ENCODE assay signal across 9 mouse cellular contexts in genomic region chr3:97087326-97087725, GRCm38 (mm10).
A peak's percentile ranks its signal among the peaks of the same experiment; 100 is the strongest.
DNase-seq lines count a peak whose midpoint lies in the region; ATAC-seq and TF ChIP-seq lines count a peak whose summit lies in the region.
"Had no signal": no experiment of that assay in that cellular context is flagged by ENCODE, and none has a peak within 500 bp of the region (broad histone marks: within the 10 kb centered on the region; RNA-seq: fewer than 3 reads in every experiment).

No protein-coding gene starts in this region.

- H3K27me3 ChIP-seq in intestine, postnatal 0 days (replicated peaks; ENCODE audit: control insufficient read depth, insufficient read depth, low read length) = no peaks in the 10 kb centered on the region
- no peaks in the 10 kb centered on the region for H3K27me3 ChIP-seq in intestine, embryonic 15.5 days (replicated peaks)
- no peaks in the 10 kb centered on the region for H3K27me3 ChIP-seq in CH12.LX (replicated peaks)
- no peaks in the 10 kb centered on the region for H3K27me3 ChIP-seq in lung, embryonic 14.5 days (ENCODE audit: insufficient read depth, low read length)
- H3K27me3 ChIP-seq: neural tube, embryonic 13.5 days had no signal

- H3K9ac ChIP-seq in intestine, postnatal 0 days (ENCODE audit: low read depth, low read length) = no peak overlapping the region
- H3K9ac ChIP-seq in intestine, embryonic 15.5 days = no peak overlapping the region
- H3K9ac ChIP-seq in CH12.LX (ENCODE audit: insufficient read depth, low read depth) = no peak overlapping the region
- H3K9ac ChIP-seq in lung, embryonic 14.5 days = no peak overlapping the region
- H3K9ac ChIP-seq: neural tube, embryonic 13.5 days had no signal

- in situ Hi-C loops in CH12.LX (cut with MboI; ENCODE audit: low pct_ligation_motif_present, low pct_unique_long_range_greater_than_20kb, low sequenced_read_pairs) = loop anchor here (10.0 to 25.0 kb wide), 3 partner anchors 77 to 275 kb away; no protein-coding TSS in a partner anchor

- H3K4me1 ChIP-seq in intestine, postnatal 0 days (replicated peaks; ENCODE audit: control insufficient read depth, insufficient read depth, low read length) = no peaks in the 10 kb centered on the region
- no peaks in the 10 kb centered on the region for H3K4me1 ChIP-seq in intestine, embryonic 15.5 days (replicated peaks)
- H3K4me1 ChIP-seq in CH12.LX (ENCODE audit: control insufficient read depth in 1 of 2, insufficient read depth in 2 of 2) = no peaks in the 10 kb centered on the region
- H3K4me1 ChIP-seq in lung, embryonic 14.5 days (ENCODE audit: insufficient read depth) = no peaks in the 10 kb centered on the region
- H3K4me1 ChIP-seq: neural tube, embryonic 13.5 days had no signal

- H3K4me3 ChIP-seq in intestine, postnatal 0 days (ENCODE audit: low read depth, low read length) = no peak overlapping the region
- no peak overlapping the region for H3K4me3 ChIP-seq in intestine, embryonic 15.5 days (replicated peaks)
- no peak overlapping the region for H3K4me3 ChIP-seq in CH12.LX (replicated peaks in 1 of 3; ENCODE audit: low read depth in 2 of 3, low read length in 2 of 3, poor library complexity in 1 of 3)
- no peak overlapping the region for H3K4me3 ChIP-seq in lung, embryonic 14.5 days (ENCODE audit: low read depth, low read length)
- H3K4me3 ChIP-seq: neural tube, embryonic 13.5 days had no signal

- peak; percentile 67 for TF ChIP-seq CTCF in intestine, postnatal 0 days (IDR thresholded peaks at IDR 0.05; ENCODE audit: low read depth)
- peak; percentile 35 to 75; a peak in 3 of 4 replicates for TF ChIP-seq CTCF in CH12.LX (conservative IDR thresholded peaks at IDR 0.05 in 1 of 2, IDR thresholded peaks at IDR 0.05 in 1 of 2; ENCODE audit: low read depth in 2 of 2, low read length in 2 of 2)
- TF ChIP-seq CTCF in lung, embryonic 14.5 days (IDR thresholded peaks at IDR 0.05; ENCODE audit: low read depth) = peak; percentile 57

- peak; percentile 60 for DNase-seq in CH12.LX (ENCODE audit: extremely low read depth)
- DNase-seq in adrenal gland, postnatal 25 days = peak; percentile 57
- DNase-seq in lung, embryonic 14.5 days = peak; percentile 69

- no peaks in the 10 kb centered on the region for H3K9me3 ChIP-seq in intestine, postnatal 0 days (ENCODE audit: control insufficient read depth)
- H3K9me3 ChIP-seq in intestine, embryonic 15.5 days = no peaks in the 10 kb centered on the region
- no peaks in the 10 kb centered on the region for H3K9me3 ChIP-seq in CH12.LX (replicated peaks; ENCODE audit: low read length)
- H3K9me3 ChIP-seq in lung, embryonic 14.5 days (ENCODE audit: low read depth, low read length) = no peaks in the 10 kb centered on the region

- no peak overlapping the region for H3K4me2 ChIP-seq in intestine, postnatal 0 days (replicated peaks; ENCODE audit: low read depth)
- no peak overlapping the region for H3K4me2 ChIP-seq in intestine, embryonic 15.5 days (replicated peaks)
- no peak overlapping the region for H3K4me2 ChIP-seq in CH12.LX (ENCODE audit: insufficient read depth, low read depth, poor library complexity, severe bottlenecking)
- H3K4me2 ChIP-seq in lung, embryonic 14.5 days = no peak overlapping the region
- H3K4me2 ChIP-seq: neural tube, embryonic 13.5 days had no signal

- TF ChIP-seq EP300 in CH12.LX (IDR thresholded peaks at IDR 0.05; ENCODE audit: low read length) = no peak

- H3K27ac ChIP-seq in intestine, postnatal 0 days (ENCODE audit: low read depth, low read length) = no peak overlapping the region
- no peak overlapping the region for H3K27ac ChIP-seq in intestine, embryonic 15.5 days
- H3K27ac ChIP-seq in CH12.LX (ENCODE audit: insufficient read depth, low read depth) = no peak overlapping the region
- no peak overlapping the region for H3K27ac ChIP-seq in lung, embryonic 14.5 days (ENCODE audit: low read depth)
- H3K27ac ChIP-seq: neural tube, embryonic 13.5 days had no signal

- no peaks in the 10 kb centered on the region for H3K79me2 ChIP-seq in CH12.LX (replicated peaks; ENCODE audit: control insufficient read depth, extremely low read depth, insufficient read depth, poor library complexity, severe bottlenecking)

- dilution Hi-C loops in CH12.LX (cut with MboI; ENCODE audit: extremely low pct_ligation_motif_present, extremely low pct_unique_long_range_greater_than_20kb, low sequenced_read_pairs) = no loop called here

- peak; percentile 63 for TF ChIP-seq RAD21 in CH12.LX (IDR thresholded peaks at IDR 0.05; ENCODE audit: low read depth, low read length)

- no peak for ATAC-seq in intestine, postnatal 0 days
- ATAC-seq in intestine, embryonic 15.5 days = no peak
- ATAC-seq in lung, embryonic 14.5 days (ENCODE audit: insufficient read depth) = no peak
- no peak for ATAC-seq in erythroblast, adult 5-6 weeks (replicated peaks; ENCODE audit: low FRiP score, poor library complexity, severe bottlenecking)
- ATAC-seq in activated CD4-positive, CD25-positive, alpha-beta regulatory T cell, adult 4 months = no peak
- ATAC-seq in erythroid progenitor cell, adult 5-6 weeks (replicated peaks; ENCODE audit: low FRiP score, poor library complexity, severe bottlenecking) = no peak

- no peak for TF ChIP-seq POLR2A in CH12.LX (IDR thresholded peaks at IDR 0.05; ENCODE audit: low read depth, low read length)

- H3K36me3 ChIP-seq in intestine, postnatal 0 days (ENCODE audit: control insufficient read depth, insufficient read depth) = no peaks in the 10 kb centered on the region
- H3K36me3 ChIP-seq in intestine, embryonic 15.5 days = no peaks in the 10 kb centered on the region
- no peaks in the 10 kb centered on the region for H3K36me3 ChIP-seq in CH12.LX (replicated peaks in 1 of 2; ENCODE audit: control insufficient read depth in 1 of 2, insufficient read depth in 1 of 2, low read length in 1 of 2)
- no peaks in the 10 kb centered on the region for H3K36me3 ChIP-seq in lung, embryonic 14.5 days (ENCODE audit: insufficient read depth)
- H3K36me3 ChIP-seq: neural tube, embryonic 13.5 days had no signal

- 75% methylated on average over 4 of the region's 4 CpGs for WGBS in intestine, postnatal 0 days
- 85% methylated on average over 4 of the region's 4 CpGs for WGBS in intestine, embryonic 15.5 days
- 72% methylated on average over 4 of the region's 4 CpGs for WGBS in lung, embryonic 14.5 days

TF ChIP-seq in CH12.LX, 34 proteins besides CTCF, POLR2A, EP300 and RAD21:
- TF ChIP-seq ELF1 (IDR thresholded peaks at IDR 0.05; ENCODE audit: low read depth, low read length) (no peak), ZC3H11A (IDR thresholded peaks at IDR 0.05; ENCODE audit: low read depth, low read length) (peak; percentile 45; the same call in 1 of the 2 replicates), MYC (IDR thresholded peaks at IDR 0.05; ENCODE audit: low read depth, low read length) (no peak), SMC3 (IDR thresholded peaks at IDR 0.05; ENCODE audit: low read depth, low read length) (peak; percentile 78), USF1 (IDR thresholded peaks at IDR 0.05; ENCODE audit: low read depth, low read length) (no peak), MXI1 (IDR thresholded peaks at IDR 0.05; ENCODE audit: low read depth, low read length) (no peak)
